Mouse (Mus musculus): Measurements from ENCODE around the gene Inmt.
"Not testable (repeated sequence)": the region's sequence is repeated elsewhere in the genome, so short reads cannot be mapped to it uniquely, and the experiment has no call there.

The Inmt gene

DNA sequence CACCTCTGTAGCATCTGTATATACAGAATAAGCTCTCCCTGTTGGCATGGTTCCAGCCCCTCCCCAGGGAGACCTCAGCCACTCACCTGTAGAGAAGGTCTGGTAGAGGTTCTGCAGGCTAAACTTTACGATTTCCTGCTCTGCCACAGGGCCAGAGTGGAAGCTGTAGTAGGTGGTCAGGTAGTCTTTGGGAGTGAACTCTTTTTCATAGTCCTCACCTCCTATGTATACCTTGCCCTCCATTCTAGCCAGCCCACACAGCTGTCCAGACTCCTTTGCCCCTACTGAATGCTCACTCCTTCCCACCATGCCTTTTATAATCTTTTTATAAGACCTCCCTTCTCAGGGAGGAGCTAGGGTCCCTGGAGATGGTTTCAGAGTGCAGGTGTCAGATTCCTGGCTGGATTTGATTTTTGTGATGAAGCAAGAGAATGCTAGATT lies at the start of gene Inmt:
TSS of gene Inmt (minus strand) at position 303 of the 441 bp plus-strand sequence.
- DNase-seq, result no peak

DNA sequence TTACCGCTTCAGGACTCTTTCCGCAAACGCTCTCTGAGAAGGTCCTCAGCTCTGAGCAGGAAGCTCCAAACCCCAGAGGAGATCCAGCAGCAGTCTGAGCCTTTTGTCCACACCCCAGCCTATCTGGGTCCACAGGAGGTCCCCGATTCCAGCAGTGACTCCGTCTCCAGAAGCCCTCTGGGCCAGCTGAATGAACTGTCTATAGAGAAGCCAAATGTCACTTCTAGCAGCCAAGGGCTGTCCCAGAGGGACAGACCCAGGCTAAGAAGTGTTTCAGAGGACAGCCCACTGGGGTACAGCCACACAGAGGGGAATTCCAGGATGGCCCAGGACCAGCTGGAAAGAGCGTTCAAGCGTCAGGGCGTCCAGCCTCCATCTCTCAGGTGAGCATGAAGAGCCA lies 49.1 kb upstream of the Inmt start:
- no peak for DNase-seq

DNA sequence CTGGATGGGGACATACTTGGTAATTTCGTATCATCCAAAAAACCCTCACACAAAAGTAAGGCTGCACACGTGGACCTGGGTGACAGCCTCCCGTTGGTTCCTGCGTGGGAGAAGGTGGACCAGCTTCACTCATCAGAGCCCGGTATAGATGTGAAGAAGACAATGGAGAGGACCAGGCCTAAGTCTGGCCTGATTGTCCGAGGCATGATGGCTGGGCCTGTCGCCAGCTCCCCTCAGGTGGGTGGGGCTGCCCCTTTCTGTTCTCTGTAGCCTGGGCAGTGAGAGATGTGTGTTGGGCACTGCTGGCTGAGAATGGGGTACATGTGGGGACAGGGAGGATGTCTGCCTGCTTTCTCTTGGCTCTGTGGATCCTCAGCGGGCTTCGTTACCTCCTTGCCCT lies 43.4 kb upstream of the Inmt start:
- DNase-seq, result no peak

DNA sequence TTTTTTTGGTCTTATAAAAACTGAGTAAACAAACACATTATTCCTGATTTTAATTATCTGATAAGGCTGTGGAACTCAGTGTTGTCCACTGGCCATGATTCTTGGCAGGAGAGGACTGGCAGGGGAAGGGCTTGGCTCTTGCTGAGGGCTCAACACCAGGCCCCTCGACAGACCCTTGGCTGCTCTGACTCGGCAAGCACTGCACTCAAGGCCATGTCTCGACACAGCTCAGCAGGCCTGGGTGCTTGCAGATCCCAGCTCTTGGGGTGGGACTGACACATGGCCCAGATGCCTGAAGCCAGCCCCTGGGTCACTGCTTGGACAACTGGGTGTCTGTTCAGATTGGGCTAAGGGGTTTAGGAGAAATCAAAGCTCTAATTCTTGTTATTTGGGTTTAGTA lies 39.7 kb upstream of the Inmt start:
- DNase-seq, result no peak

DNA sequence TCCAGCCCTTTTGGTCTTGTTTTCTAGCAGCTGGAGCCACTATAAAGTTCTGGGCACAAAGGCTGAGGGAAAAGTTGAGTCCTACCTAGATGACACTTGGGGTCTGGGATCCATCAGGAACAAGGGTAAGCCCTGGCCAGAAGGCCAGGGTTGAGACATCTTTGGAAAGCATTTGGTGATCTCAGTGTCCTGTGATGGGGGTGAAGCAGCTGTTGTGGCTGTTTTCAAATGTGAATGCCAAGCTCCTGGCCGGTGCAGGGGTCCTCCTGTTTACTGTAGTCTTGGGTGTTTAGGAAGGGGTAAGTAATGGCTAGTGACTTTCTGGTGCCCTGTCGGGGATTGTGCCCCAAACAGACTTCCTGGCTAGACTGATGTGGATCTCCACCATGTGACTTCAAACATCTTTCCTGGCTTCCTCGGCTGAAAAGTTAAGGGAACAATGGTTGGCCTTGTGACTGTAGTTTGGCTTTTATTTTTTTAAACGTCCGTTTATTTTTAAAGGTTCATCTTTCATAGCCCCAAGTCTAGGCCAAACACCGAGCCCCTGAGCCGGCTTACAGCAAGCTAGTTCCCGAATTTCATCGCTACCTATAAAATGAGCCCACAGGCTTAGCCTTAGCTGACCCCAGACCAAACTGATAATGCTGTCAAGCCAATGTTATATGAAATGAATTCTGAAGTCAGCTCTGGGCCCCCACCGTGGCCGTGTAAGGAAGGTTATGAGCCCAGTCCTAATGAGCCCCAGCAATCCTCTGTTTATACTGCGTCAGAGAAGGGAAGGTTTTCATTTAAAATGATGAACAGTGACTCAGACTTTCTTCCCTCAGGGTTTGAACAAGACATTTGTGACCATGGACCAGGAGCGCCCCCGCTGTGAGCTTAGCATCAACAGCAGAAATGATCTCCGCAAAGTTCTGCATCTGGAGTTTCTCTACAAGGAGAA lies 35.9 kb upstream of the Inmt start:
- DNase-seq, result no peak

DNA sequence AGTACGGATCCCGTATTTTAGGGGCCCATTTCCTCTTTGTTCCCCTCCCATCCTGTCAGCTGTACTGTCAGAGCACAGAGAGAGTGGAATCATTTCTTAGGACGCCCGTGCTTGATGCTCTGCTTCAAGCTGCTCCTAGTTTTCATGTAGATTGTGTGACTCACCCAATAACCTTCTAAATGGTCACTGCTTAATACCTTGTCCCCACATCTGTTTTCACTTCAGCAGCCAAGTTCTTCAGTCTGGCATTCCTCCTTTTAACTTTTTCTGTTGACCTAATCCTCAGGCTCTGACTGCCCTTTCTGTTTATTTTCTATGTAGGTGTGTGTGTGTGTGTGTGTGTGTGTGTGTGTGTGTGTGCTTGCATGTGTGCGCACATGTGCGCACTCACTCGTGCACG lies 32.9 kb upstream of the Inmt start:
- DNase-seq, result no peak

DNA sequence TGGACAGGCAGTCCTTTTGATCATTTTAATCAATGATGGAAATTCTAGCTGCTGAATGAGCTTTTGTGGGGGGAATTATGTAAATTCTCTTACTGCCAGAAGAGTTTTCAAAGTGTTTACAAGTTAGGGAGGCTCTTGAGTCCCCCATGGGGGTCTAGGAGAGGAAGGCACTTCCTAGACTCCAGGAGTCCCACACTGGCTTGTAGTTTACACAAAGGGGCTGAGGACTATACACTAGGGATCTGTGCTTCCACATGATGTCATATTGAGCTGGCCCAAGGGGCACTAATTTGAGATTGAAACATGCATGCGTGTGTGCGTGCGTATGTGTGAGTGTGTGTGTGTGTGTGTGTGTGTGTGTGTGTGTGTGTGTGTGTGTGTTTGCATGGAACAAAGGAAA lies 29.1 kb upstream of the Inmt start:
- DNase-seq, result no peak

DNA sequence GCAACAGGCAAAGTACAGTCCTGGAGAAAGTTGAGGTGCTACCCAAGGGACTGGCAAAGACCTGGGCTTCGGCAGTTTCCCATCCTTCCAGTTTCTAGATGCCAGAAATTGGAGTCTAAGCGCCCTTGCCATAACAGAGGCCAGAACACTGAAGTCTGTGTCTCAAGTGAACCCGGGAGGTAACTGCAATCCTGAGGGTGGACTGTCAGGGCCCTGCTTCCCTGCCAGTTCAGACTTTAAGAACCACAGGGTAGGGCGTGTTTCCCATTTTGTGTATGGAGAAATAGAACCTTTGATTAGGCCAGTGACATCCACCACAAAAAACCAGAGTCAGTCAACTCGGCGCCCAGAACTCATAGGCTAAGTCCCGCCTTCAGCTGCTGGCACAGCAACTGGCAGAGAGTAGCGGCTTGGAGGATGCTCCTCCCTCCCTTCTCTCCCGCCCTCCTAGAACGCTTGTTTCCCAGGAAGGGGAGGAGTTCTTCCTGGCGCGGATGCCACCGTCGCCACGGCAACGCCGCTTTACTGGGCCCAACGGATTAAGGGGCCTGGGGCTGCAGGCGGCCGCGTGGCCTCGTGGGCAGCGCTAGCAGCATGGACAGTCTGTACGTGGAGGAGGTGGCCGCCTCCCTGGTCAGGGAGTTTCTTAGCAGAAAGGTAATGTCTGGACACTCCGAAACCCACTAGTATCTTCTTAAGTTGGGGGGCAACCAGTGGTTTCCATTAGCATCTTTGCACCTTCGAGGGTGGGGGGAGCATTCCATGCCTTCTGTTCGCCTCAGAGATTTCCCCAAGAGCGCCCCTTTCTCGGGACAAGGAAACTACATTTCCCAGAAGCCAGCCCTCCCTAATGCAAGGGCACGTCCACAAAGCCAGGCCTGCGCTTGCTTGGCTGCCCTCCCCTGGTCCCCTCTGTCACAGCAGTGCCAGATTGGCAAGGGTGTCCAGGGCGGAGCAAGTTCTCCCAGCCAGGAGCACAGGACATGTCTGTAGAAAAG lies 28.4 kb upstream of the Inmt start, which contains the start of gene Mindy4:
TSS of gene Mindy4 (plus strand) at position 471 of the 998 bp plus-strand sequence.
- DNase-seq, result peak; percentile 83 to 90

DNA sequence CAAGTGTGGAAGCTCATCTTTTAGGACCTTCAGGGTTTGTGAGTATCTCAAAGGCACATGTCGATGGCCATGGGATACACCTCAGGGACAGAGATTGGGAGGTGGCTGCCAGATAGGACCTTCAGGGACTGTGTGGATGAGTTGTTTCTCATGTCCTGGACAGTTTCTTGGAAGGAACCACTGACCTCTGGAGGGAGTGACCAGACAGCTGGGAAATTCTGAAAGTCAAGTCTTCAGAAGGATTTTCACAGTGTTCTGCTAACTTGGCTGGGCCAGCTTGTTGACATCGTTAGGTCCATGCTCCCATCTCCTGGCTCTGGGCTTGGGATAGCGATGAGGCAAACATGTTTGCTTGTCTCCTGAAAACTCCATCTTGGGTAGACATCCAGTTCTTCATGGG lies 24.2 kb upstream of the Inmt start:
- no peak for DNase-seq

DNA sequence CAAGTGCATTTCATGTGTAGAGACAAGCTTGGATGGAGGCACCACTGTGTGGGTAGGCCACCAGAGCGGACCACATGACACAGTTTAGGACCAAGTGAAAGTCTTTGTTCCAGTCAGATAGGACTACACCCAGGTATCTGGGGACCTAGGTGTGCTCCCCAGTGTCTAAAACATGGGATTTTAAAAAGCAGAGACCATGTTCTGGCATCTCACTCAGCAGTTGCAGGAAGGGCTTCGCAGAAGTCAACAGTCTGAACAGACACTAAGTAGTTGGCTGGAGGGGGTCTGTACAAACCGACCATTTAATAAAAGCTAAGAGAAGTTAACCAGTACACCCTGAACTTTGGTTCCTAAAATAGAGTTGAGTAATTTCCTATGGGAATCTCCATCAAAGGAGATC lies 18.3 kb upstream of the Inmt start:
- no peak for DNase-seq

DNA sequence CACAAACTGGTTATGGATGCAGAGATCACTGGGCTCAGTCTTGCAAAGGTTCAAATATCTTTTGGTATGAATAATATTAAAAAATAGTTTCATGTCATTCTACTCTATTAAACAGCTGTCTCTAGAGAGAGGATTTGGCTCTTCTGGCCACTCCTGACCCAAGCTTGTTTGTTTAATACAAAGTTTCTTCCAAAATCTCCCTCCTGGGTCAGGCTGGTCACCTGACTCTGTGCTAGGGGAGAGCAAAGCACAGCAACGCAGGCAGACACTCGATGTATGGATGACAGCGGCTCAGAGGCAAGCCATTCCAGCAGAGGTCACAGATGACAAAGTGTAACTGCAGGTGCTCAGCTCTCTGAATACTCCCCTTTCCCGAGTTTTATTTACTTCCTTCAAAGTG lies 16.7 kb upstream of the Inmt start:
- DNase-seq, result no peak

DNA sequence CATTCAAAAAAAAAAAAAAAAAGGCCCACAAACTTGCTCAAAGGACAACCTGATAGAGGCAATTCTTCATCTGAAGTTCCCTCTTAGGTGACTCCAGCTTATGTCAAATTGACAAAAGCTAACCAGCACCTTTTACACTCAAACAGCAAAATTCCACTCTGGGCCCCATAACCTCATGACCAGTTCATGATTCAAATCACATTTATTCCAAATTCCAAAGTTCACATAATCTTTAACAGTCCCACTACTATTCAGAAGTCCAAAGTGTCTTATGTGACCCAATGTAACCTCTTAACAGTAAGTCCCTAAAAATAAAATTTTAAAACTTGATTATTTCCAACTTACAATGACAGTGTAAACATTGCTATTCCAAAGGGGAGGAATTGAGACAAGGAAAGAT lies 14.6 kb upstream of the Inmt start:
- no peak for DNase-seq

DNA sequence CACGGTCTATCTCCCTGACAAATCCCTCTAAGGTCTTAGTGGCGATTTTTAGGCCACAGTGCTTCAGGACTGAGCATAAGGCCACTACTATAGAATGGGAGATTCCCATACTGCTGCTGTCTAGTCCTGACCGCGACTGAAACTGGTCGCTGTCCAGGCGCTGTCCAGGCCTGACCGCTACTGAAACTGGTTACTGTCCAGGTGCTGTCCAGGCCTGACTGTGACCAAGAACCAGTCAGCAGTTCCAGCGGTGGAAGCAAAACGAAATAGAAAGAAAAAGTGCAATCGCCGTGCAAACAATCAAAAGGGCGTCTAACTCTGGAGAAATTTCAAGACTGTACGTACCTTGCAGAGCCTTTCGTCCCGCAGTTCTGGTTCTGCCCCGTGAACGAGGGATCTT lies 13.0 kb upstream of the Inmt start:
- not testable (repeated sequence) for DNase-seq

DNA sequence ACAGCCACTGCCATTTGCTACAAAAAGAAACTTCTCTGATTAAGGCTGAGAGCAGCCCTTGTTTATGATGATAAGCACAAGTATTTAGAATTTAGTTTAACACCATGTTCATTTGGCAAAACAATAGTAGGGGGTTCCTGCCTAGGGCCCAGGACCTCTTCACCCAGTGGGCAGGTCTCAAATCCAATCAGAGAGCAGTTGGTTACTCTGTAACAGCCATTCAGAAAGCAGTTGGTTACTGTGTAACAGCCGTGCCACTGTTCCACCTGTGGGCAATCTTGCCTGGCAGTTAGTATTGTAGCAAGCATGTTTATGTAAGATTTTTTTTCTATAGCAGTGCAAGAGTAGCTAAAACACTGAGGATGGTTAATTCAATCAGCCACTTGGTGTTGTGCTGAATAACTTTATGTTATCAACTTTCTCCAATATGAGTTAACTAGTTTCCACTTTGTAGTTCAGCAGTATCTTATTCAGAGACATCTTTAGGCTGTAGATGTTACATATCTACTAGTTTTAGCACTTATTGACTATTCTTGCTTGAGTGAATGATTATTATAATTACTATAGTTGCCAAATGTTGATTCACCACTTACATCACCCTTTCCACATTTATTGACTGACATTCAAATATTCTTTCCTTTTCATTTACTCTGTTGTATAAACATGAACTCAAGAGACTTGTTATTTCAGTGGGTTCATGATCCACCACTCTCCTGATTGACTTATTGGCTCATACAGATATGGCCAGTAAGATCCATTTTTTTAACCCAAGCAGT lies 8.0 kb upstream of the Inmt start:
- no peak for DNase-seq

DNA sequence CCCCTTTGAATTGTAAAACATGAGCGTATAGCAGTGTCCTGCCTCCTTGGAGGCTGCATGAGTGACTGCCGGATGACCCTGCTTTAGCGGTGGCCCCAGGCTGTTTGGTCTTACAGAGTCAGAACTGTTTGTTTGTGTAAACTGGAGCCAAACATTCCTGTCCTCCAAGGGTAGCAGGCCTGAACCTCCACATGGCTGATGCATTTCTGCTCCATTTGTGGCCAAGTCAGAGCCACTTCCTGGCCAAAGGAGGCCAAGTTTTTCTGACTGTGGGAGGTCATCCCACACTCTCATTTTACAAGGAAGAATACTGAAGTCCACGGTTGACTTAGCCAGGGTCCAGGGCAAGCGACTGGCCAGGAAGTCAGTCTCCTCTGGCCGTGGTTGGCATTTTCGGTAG lies 4.7 kb upstream of the Inmt start:
- DNase-seq, result no peak

DNA sequence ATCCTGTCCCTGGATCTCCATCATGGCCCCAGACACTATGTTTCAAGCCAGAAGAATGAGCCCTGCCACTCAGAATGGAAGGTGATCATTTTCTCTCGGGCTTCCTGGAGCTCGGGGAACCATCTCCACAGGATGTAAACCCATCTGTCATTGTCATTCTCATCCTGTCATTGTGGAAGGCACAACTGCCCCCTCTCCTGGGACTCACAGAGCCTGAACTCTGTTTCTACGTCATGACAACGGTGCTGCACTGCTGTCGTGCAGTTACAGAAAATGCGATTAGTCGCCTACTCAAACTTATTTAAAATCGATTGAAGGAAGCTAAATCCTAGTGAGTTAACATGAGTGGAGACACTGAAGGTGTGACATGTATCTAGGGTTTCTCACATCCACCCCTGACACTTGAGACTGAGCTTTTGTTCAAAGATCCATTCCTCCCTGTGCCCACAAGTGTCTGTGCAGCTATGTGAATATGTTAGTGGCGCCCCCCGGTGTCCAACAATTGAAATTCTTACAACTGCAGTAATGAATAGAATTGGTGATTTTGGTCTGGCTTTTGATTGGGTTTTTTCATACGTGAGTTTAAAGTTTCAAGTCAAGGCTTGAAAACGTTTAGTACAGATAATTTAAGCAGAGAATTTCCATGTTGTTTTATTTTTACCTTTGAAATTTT lies 2.4 kb upstream of the Inmt start:
- peak in 1 of 2 experiments; percentile 38 for DNase-seq

DNA sequence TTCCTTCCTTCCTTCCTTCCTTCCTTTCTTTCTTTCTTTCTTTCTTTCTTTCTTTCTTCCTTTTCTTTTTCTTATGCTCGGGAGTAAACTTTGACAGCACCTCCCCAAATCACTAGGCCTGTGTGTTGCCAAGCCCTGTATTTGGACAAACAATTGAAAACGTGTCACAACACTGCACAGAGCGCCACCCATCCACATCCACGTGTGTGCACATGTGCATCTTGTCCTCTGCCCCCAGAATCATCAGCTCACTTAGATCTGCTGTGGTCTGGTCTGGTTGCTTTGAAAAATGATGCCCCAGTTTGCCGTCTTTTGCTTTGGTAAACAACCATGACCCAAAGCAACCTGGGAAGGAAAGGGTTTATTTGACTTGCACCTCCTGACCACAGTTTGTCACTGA lies 1.0 kb upstream of the Inmt start:
- no peak for DNase-seq

DNA sequence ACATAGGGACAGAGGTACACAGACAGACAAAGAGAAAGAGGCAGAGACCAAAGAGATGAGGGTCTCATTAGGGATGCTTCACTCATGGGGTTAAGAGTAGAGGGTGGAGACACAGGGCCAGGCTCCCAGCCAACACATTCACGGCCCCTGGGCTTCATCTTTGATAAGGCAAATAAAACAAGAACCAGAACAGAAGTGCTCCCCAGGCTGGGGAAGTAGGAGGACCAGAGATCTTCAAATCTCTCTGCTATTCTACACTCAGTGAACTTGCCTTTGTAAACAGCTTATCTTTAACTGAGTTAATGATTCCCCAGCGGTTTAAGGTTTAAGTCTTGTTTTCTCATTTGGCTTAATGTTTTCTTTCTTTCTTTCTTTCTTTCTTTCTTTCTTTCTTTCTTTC lies 613 bp upstream of the Inmt start:
- no peak for DNase-seq

DNA sequence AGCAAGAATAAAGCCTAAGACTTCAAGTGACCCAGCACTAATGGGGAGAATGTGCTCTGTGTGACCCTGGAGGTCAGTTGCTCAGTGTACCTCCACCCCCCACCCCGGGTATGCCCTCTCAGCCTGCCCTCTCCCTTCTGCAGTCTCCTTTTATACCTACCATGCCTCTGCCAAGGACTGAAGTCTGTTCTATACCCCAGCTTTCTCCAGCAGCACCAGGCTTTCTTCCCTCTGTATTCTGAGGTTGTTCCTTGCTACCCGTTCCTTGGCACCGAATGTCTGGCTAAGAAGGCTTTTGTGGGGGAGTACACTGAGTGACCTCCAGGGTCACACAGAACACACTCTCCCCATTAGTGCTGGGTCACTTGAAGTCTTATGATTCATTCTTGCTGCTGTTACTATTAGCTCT lies 898 bp downstream of the Inmt start:
- no peak for DNase-seq

DNA sequence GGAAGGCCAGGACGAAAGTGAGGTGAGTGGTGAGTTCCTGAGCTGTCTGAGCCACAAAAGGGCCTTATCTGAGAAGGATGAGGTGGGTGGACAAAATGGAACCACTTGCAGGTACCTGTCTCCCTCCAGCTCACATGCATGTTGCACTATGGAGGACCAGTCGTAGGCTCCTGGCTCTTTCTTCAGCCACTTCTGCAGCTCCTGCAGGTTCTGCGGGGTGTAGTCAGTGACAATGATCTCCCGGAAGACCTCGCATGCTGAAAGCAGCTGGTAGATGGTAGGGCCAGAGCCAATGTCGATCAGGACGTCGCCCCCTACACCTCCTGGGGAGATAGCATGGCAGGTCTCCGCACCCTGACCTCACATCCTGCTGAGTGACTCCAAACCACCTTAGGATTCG lies 1.7 kb downstream of the Inmt start:
- DNase-seq, result no peak

DNA sequence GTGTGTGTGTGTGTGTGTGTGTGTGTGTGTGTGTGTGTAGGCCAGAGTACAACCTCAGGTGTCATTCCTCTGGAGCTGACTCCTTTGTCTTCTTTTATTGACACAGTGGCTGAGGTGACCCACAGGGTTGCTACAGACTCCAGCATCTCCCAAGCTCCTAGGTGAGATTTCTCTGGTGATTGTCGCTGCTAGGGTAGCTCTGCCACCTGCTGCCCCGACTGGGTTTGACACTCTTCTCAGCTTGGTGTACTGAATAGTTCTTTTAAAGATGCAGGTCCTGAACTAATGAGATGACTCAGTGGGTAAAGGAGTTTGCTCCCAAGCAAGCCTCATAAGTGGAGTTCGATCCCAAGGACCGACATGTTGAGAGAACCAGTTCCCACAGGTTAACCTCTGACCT lies 3.2 kb downstream of the Inmt start:
- no peak for DNase-seq

DNA sequence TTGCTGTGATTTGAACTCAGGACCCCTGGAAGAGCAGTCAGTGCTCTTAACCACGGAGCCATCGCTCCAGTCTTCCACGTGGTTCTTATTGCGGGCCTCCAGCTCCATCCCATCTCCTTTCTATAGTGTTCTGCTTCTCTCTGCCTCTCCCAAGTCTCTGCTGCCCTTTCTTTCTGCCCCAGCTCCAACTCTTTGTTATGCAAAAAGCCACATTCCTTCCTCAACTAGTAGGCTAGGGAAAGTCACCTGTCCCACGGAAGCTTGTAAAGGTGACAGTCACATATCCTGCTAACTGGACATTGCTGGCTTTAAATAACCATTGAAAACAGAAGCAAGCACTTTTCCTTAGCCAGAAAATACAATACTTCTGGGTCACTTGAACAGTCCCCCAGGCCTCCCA lies 5.0 kb downstream of the Inmt start:
- no peak for DNase-seq
